Mouse (Mus musculus) ovary, postnatal 14 days (tissue): ENCODE measurements around the gene Plpp7.

Experiments
- DNase-seq: peaks from one replicate; pipeline ENCODE4 v3.0.0; 2022; ENCODE audit warnings: low spot score

The Plpp7 gene

DNA sequence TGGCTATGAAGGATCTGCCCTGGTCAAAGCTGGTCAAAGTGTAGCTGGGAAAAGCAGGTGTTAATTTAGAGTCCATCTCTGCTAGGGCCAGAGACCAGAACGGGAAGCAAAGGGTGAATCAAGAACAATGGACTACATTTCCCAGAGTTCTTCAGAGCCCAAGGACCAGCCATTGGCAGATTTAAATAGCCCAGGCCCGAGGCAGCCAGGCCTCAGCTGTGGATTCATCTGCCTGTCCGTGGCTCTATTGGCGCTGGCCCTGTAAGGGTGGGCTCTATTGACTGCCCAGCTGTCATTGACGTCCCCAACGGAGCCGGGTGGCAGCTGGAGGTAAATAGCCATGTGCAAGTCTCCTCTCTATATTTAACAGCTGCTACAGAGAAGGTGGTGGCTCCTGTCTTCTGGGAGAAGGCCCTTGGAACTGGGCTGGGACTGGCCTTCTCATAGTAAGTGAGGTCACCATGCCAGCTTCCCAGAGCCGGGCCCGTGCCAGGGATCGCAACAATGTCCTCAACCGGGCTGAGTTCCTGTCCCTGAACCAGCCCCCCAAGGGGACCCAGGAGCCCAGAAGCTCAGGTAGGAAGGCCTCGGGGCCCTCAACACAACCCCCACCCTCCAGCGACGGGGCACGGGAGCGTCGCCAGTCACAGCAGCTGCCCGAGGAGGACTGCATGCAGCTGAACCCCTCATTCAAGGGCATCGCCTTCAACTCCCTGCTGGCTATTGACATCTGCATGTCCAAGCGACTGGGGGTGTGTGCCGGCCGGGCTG lies at the start of gene Plpp7:
Gene Plpp7, plus strand, starts transcription at position 178 of the 771 bp plus-strand sequence.
- DNase-seq: no peak

DNA sequence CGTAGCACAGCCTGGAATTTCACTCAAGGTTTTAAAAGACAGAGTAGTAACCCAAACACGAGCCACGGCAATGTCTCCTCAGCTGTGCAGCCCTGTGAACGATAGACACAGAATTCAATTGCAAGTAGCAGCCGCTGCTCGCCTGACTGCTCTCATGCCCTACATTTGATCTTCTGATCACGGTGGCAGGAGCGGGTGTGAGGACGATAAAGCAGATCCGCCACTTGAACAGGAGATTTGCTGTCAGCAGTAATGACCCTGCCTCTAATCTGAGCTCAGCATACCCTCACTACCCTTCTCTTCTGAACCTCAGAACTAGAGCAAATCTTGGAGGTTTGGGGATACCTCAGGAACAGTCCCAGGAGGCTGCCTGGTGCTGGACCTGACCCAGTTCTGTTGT lies 49.3 kb upstream of the Plpp7 start:
- DNase-seq: no peak

DNA sequence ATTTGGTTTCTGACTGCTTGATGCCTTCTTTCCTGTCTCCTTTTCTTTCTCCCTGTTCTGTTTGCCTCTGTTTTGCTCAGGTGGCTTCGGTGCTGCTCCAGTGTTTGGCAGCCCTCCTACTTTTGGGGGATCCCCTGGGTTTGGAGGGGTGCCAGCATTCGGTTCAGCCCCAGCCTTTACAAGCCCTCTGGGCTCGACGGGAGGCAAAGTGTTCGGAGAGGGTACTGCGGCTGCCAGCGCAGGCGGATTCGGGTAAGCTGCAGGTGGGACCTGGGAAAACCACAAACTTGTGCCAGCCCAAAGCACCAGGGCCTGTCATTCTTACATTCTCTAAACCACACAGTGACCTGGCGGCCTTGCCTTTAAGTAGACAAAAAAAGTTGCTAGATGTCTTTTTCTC lies 48.0 kb upstream of the Plpp7 start:
- DNase-seq: no peak

DNA sequence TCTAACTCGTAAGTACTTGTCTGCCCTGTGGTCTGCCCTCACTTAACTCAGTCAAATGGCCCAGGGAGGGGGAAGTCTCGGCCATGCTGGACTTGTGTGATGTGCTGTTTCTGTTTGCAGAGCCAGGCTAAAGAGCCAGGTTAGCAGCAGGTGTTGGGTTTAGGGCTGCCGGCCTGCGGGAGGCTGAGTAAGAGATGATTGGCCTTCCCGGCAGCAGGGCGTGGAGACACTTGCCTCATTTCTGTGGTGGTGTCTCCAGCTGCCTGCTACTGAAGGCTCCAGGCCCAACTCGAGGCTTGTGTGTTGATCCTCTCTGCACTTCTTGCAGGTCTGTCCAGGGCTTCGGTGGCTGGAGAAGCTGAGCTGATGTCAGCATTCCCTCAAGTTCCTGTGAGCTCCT lies 43.5 kb upstream of the Plpp7 start:
- no peak for DNase-seq

DNA sequence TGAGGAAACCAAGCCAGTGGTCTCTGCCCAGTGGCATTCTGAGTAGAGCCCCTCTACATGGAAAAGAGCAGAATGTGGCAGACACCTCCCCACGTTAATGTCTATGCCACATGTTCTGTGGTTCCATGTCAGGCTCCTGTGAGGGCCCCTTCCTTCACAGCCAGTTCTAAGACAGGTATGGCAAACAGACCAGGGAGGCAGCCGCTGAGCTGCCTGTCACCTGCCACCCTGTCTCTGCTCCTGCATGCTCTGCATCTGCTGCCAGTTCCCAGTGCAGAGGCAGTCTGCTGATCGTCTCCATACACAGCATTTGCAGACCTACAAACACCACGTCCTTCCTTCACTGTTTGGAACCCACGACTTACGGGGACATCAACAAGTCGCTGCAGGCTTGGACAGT lies 42.9 kb upstream of the Plpp7 start:
- DNase-seq: no peak

DNA sequence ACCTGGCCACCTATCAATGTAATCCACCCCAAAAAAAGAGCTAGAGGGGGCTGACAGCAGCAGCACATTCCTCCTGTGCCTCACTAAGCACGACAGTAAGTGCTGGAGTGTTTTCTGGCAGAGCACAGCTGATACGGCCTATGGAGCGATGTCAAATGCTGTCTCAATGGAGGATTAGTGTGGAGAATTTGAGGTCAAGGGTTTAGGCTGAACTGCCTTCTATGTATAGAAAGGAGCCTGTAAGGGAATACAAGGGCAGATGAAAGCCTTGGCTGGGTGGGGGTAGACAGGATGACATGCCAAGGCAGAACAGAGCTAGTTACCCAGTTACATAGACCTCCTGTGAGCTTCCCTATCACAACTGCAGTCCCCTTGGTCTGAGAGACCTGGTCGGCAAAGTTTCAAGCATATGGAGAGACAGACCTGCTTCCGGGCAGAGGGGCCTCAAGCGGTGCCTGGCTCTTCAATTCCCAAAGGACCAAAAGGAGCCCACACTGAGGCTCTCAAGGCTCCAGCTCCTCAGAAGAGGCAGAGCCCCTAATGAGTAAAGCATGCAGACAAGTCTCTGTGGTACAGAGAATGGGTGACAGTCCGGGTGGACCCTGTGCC lies 39.9 kb upstream of the Plpp7 start:
- no peak for DNase-seq

DNA sequence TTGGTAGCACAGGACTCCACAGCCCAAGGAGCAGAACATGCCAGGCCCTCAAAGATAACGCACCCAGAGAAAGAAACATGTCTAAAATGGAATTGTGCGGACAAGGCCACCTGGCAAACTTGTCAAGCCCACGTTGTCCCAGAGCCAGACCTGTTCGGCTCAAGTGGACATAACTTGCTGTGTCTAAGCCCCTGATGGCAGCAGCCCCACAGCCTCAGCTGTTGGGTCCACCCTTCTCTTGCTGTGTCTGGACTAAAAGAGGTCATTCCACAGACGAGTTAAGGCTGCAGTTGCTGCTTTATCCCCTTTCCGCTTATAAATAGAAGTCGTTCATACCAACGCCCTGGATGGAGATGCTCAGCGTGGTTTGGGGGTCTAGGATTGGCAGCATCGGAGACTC lies 38.8 kb upstream of the Plpp7 start:
- DNase-seq: no peak

DNA sequence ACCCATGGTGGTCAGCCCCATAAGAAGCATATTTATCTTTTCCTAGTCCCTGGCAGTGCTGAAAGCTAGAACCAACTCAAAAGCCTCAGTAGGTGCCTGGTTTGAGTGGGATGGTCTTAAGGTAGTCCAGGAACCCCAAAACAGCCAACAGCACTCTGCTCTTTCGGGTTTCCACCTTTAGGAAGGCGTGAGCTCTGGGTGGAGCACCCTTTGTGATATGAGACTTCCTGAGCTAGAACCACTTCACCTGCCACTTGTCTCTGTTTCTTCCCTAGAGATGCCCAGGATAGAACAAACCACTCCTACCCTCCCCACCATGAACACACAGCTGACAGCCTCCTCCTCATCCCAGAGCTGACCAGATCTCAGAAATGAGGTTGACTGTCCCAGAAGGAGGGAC lies 38.0 kb upstream of the Plpp7 start:
- no peak for DNase-seq

DNA sequence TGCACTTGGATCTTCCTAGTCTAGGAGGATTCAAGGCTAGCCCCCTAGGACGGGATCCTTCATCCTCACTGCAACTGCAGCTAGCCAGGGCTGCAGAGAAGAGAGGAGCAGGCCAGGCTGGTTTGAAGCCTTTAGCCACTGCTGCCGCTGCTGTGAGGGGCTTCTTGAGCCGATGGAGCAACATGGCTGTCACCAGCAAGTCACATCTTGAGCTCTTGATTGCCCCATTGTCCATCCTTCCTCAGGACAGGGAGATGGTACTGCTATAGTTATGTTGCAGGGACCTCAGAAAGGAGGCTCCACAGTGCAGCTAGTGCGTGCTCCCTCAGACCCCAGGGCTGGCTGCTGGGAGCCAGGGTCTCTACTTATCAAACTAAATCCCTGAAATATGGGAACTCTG lies 37.5 kb upstream of the Plpp7 start:
- DNase-seq: no peak

DNA sequence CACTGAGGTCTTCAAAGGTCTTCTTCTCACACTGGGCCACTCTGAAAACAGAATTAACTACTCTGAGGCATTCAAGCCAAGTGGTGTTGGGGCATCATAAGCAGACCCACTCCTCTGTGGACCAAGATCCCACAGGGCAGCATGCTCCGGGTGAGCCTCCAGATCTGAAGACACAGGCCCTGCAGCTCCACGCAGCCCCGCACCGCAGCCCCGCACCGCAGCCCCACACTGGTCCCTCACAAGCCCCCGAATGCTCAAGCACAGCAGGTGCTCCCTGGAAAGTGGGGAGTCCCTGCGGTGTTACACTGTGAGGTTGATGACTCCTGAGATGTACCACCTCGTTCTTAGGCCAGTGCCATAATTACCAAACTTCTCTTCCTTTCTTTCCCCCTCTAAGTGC lies 37.1 kb upstream of the Plpp7 start:
- DNase-seq: no peak

DNA sequence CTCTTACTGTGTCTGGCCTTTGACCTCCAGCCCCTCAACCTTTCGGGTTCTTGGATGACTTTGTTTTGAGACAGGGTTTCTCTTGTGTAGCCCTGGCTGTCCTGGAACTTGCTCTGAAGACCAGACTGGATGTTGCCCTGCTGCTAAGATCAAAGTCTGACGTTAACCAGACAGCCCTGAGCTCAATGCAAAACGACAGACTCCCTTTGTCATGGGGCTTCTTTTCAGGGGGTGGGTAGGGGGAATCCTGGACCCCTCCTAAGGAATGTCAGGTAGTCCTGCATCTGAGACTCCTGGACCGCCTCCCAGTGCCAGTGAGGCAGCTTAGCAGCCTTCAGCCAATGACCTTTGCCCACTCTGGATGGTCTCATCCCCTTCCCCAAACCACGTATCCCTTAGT lies 36.6 kb upstream of the Plpp7 start:
- DNase-seq: no peak

DNA sequence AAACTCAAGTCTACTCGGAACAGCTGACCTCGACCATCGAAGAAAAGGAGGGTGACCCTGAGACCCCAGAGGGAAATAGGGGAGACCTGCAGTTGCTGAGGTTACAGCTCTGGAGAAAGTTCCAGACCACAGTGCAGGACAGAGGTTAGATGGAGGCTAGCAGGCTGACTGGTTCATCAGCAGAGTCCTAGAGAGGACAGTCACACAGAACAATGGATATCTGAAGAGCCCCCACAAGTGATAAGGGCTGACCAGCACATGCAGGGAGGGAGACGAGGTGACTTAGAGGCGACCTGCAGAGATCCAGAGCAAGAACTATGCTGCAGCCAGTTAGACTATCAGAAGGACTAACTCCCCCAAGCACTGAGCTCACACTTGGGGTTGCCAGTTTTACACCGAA lies 35.7 kb upstream of the Plpp7 start:
- DNase-seq: no peak

DNA sequence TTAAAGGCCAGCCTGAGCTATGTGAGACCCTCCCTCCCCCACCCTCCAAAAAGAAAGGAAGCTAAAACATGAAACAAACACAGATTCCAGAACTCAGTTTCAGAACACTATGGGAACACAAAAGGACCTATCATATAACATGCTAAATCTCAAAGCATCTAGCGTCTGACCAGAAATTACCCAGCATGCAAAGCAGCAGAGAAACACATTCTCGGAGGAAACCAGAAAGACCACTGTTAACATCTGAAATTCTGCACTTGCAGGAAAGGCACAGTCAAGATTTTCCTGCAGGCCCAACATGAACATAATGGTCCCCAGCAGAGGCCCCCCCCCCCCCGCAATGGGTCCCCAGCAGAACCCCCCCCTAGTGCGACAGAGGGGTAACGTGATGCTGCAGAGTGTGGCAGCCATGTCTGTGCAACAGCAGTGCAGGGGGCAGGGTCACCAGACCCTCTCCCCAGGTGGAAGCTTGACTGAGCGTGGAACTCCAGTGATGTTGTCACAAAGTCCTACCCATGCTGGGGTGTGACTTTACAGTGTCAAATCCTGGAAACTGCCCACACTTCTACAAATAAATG lies 35.0 kb upstream of the Plpp7 start:
- DNase-seq: no peak

DNA sequence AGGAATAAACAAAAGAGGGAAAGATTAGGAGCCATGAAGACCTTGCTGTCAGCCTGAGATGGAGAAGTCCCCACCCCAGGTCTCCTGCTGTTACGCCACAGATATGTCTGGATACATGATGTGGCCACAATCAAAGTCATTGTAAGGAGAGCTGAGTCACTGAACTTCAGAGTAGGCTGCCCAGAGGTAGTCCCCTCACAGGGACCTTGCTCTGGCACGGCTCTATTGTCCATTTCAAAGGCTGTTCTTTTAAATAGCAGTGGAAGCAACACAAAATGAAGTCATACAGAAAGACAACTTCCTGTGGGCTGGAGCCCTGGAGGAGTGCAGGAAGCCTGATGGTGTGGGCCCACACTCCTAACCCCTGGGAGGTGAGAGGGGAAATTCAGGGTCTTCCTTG lies 34.1 kb upstream of the Plpp7 start:
- no peak for DNase-seq

DNA sequence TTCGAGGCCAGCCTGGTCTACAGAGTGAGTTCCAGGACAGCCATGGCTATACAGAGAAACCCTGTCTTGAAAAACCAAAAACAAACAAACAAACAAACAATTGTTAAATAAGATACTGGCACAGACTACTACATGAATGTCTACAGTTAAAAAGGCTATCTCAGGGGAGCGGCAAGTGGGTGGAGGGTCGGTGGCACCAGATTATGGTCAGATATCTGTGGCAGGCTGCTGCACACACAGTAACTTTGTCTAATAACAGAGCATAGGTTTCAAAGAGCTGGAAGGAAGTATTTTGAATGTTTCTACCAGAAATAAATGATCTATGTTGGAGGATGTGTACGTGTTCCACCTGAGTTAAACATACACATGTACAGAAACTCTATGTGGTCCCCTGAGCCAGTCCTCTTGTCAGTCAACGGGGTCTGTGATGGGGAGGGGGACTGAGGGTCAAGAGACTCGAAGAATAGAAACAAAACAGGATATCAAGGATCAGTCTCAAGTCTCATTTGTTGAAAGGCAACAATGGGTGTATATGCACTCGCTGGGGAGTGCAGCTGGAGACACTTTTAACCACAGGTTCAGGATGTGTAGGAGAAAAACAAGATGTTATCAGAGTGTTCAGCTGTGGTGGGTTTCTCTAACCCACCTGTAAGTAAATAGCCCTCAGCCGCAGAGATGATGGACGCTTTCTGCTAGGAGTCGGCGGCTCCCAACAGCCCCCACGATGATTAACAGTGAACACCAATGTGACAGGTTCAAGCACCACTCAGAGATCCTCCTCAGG lies 33.4 kb upstream of the Plpp7 start:
- no peak for DNase-seq

DNA sequence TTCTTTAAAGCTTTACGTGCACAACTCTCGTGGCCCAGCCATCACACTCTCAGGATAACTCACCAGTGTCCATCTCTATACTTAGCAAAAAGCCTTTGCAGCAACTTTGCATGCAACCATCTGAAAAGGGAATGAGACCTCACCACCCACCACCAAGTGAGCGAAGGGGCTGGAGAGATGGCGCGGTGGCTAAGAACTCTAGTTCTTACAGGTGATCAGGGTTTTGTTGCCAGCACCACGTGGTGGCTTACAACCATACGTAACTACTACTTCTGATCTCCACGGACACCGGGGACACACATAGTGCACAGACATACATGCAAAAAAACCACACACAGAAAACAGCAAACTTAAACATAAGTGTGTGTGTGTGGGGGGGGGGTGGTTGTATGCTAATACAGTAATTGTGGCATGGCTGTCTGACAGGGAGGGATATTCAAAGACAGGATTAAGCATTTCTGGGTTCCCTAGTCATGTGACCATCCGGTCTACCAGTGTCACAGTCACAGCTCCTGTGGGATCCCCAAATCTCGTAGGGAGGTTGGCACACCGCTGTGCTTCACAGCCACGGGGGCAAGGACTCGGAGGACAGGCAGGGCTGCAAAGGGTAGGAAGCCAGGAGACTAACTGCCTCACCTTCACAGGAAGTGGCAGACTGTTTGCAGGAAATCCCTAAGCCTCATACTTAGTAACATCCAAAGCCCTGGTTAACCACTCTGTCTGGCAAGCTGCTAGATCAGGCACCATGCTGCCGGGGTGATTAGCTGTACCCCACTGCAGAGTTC lies 32.5 kb upstream of the Plpp7 start:
- no peak for DNase-seq

DNA sequence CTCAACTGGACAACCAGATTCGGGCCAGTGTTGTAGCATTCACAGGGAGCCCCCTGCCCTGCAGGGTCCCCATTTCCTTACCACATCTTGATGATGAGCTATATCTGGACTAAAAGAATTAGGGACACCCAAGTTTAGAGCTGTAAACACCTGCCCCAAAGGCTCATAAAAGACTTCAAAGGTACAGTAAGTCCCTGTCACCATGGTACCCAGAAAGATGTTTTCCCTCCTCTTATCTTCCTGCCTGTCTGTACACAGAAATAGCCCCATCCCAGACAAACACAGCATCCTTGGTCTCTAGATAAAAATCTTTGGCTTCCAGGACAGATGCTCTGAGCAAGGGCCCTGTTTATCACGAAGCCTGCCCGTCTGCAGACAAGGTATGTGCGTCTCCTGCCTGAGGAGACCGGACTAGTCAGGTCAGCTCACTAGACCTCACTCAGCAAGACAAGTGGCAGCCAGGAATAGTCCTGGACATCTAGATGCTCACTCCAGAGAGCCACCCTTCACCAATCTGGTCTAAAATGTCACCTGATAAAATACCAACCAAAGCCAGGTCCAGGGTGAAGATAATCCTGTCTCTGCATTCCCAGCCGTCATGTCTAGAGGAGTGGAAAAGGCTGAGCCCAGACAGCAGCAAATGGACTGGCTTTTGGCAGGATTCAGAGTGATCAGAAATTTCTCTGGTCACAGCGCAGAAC lies 31.7 kb upstream of the Plpp7 start:
- DNase-seq: no peak

DNA sequence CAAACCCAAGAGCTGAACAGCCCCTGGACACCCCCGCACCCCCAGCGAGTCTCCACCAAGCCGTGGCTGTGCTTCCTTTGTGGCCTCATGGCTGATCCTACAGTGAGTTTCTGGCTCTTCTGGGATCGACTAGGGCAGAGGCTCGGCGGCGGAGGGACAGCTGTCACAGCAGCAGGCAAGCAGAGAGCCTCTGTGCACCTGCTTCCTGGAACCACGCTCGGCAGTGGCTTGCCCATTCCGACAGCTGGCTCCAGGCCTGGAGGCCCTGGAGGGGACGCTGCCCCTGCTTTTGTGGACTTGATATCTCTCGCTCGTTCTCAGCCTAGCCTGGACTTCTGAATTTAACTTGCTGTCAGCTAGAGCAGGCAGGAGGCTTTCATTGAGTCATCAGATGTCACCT lies 30.4 kb upstream of the Plpp7 start:
- DNase-seq: no peak

DNA sequence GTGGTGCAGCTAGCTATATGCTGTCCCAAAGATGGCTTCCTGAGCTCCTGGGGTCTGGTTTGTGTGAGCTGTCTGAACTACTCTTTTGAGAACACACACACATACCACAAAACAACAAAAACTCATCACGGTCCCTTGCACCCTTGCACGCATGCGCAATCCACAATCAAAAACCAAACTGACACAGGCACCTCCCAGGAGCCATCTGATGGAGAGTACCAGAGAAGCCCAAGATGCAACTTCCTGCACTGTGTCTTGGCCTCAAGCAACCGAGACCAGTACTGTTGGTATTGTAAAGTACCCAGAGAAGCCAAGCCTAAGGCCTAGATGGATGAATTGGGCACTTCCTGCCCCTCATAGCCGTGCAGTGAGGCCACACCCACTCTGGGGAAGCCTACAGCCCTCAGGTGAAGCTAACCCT lies 29.9 kb upstream of the Plpp7 start:
- DNase-seq: no peak

DNA sequence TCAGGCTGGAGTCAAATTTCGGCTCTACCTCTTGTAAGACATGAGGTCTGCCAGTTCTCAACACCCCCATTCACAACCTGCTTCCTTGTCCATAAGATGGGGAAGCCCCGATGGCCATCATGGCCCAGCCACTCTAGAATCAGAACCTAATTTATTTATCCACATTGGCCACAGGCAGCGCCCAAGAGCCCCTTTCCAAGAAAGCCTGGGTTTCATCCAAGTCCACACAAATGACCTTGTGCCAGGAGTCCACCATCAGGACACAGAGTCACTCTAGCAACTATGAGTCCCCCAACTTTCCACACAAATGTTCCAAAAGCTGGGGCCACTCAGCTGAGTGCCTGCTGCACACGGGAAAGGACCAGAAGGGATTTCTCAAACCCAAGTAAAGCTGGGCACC lies 29.3 kb upstream of the Plpp7 start:
- no peak for DNase-seq

DNA sequence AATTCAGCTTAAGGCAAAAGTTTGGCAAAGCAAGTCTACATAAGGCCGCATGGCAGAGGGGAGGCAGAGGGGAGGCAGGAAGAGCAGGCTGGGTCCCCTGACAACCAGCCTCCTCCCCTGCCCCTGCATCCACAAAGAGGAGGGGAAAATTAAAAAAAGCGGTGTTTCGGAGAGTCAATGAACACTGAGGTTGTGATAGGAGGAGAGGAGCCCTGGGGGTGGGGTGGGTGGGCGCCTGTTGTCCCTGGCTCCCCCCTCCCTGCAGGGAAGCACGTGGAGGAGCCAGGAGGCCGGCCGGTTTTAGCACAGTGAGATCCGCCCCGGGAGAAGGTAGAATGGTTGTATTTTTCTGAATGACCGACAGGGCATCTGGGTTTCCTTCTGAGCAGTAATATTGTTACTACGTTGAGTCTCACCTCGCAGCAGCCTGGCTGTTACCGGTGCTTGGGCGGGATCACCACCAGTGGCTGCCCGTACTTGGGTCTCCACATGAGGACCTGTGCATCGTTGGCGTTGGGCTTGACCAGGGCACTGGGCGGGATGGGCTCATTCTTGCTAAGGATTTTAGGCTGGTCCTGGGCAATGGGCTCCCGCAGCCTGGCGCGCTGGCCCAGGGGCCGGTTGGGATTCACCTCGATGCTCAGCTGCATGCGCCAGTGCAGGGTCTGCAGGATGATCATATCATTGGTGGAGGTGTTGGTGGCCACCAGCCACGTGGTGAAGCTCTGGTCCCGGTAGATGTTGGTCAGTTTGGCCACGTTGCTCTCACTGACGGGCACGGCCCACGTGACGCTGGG lies 26.3 kb upstream of the Plpp7 start:
- DNase-seq: no peak
